Mouse (Mus musculus) hindbrain, embryonic 14.5 days (tissue): ENCODE data around the gene Fanca. TPM values are rescaled to one million over a fixed set of nuclear protein-coding genes. Genes with fewer than 3 reads are reported as not detected.

Source experiments
- polyA plus RNA-seq: library from polyadenylated mRNA; unstranded; fragments of >200 nt; fragmentation: Nextera tagmentation; extraction: Ambion mirVana; gene quantifications from 2 replicates; pipeline ENCODE4 v1.2.1, GENCODE M21; 2014

The Fanca gene
- polyA plus RNA-seq, 1 experiment from 2014 or later, result 7.4 TPM

Other genes starting within 250 kb of the Fanca start
- gene Rpl13, start 216.2 kb downstream of the Fanca start, polyA plus RNA-seq, result 766 and 865 TPM in 2 replicates
- 2.2 and 3.3 TPM in 2 replicates for gene Cpne7, start 201.2 kb downstream of the Fanca start, polyA plus RNA-seq
- gene Sult5a1, start 160.3 kb downstream of the Fanca start, polyA plus RNA-seq, result 1.3 and 3.0 TPM in 2 replicates
- 0.25 and 0.34 TPM in 2 replicates for gene Dpep1, start 132.3 kb downstream of the Fanca start, polyA plus RNA-seq
- gene Chmp1a, start 105.8 kb downstream of the Fanca start, polyA plus RNA-seq, result 160 and 164 TPM in 2 replicates
- 5.2 and 9.8 TPM in 2 replicates for gene Spata33, start 105.7 kb downstream of the Fanca start, polyA plus RNA-seq
- gene Cdk10, start 93.7 kb downstream of the Fanca start, polyA plus RNA-seq, result 42.9 and 44.1 TPM in 2 replicates
- 8.4 and 9.1 TPM in 2 replicates for gene Spata2l, start 82.3 kb downstream of the Fanca start, polyA plus RNA-seq
- gene Zfp276, start 64.4 kb downstream of the Fanca start, polyA plus RNA-seq, result 18.5 and 19.5 TPM in 2 replicates
- gene Vps9d1, start 64.2 kb downstream of the Fanca start, polyA plus RNA-seq, result 57.7 and 58.8 TPM in 2 replicates
- gene Spire2, start 14.1 kb upstream of the Fanca start, polyA plus RNA-seq, result 32.4 and 33.1 TPM in 2 replicates
- 371 and 380 TPM in 2 replicates for gene Tcf25, start 55.2 kb upstream of the Fanca start, polyA plus RNA-seq
- gene Mc1r, start 88.5 kb upstream of the Fanca start, polyA plus RNA-seq, result 0.10 and 0.21 TPM in 2 replicates
- gene Tubb3, start 92.8 kb upstream of the Fanca start, polyA plus RNA-seq, result 1,715 and 1,766 TPM in 2 replicates
- 45.3 and 52.2 TPM in 2 replicates for gene Def8, start 105.0 kb upstream of the Fanca start, polyA plus RNA-seq
- 31.6 and 36.5 TPM in 2 replicates for gene Afg3l1, start 159.3 kb upstream of the Fanca start, polyA plus RNA-seq
- 91.3 and 92.0 TPM in 2 replicates for gene Dbndd1, start 196.9 kb upstream of the Fanca start, polyA plus RNA-seq
- 37.5 and 38.8 TPM in 2 replicates for gene Gas8, start 200.3 kb upstream of the Fanca start, polyA plus RNA-seq